Mouse (Mus musculus) ES-CJ7 (cell line): ENCODE measurements around the gene Slc22a3.

Experiments used
- DNase-seq: peaks from one replicate; pipeline ENCODE4 v3.0.0; 2011; ENCODE audit warnings: low read depth, low spot score

Slc22a3 gene

DNA sequence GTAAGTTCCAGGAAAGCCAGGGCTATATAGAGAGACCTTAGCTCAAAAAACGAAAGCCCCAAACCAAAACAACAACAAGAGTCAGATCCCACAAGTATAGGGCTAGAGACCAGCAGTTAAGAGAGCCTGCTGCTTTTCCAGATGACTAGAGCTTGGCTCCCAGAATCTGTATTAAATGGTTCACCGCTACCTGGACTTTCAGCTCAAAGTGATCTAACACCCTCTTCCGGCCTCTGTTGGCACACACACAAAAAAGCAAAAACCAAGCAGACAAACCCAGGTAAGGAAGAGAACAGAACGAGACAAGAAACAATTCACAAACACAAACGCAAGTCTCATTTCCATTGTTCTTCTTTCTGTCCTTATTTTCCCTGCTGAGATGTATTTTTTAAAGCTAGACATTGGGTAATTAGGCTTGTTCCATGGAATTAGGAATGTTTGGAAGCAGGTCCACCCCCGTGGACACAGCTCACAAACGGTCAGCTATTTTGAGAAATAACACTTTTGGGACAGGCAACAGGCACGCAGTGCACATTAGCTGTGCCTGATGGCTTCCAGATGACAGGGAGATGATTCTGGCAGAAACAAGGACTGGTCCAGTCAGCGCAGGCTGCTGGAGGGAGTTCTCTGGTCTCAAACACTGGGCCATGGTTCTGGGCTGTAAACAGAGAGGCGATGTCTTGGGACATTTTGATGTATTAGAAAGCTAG is 95.2 kb downstream of the Slc22a3 start:
- no peak for DNase-seq

DNA sequence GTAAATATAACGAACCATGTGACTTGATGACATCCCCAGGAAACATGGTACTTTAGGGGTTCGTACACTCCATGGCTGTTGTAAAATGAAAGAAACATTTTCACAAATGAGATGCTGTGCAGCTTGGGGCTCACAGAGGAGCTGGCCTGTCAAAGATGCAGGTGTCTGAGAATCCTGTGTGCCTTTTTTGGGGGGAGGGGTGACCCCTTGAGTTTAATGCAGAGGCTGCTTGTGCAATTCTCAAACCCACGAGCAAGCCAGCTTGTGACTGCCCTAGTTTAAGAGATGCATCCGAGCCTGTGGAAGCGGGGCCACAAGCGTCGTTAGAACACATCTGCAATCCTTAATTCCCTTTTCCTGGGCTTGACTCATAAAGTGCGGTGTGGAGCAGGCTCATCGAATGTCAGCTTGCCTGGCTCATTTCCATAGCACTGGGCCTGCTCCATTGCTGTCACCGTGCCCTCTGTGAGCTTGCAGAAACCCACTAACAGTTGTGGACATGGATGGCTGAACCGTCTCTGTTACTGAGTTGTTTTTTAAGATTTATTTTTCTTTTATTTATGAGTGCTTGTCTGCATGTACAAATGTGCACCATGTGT is 98.1 kb downstream of the Slc22a3 start:
- DNase-seq: no peak

DNA sequence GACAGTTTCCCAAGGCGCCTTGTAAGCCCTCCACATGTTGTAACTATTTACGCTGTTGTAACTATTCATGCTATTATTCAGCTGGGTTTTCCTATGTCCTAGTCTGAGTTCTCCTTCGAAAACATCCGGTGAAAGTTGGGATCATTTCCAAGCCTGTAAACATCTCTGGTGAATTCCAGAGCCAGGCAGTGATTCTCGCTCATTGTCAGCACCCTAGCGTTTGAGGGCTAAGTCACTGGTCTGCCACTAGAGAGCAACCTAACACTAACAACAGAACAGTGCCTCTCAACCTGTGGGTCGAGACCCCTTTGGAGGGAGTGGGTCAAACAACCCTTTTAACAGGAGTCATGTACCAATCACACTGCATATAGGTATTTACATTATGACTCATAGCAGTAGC is 104.1 kb downstream of the Slc22a3 start:
- peak; percentile 11 for DNase-seq

DNA sequence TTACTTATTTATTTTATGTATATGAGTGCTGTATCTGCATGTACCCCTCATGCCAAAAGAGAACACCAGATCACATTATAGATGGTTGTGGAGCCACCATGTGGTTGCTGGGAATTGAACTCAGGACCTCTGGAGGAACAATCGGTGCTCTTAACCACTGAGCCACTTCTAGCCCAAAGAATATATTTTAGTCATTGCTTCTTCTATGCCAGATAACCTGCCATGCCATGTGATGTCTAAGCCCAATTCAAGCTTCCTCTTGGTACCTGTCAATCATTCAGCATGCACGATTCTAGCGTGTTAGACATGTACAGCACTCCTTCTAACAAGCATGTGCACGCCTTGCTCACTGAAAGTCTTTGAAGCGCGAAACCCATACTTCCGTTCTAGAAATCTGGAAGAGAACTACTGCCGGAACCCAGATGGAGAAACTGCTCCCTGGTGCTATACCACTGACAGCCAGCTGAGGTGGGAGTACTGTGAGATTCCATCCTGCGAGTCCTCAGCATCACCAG is 111.3 kb downstream of the Slc22a3 start:
- DNase-seq: no peak

DNA sequence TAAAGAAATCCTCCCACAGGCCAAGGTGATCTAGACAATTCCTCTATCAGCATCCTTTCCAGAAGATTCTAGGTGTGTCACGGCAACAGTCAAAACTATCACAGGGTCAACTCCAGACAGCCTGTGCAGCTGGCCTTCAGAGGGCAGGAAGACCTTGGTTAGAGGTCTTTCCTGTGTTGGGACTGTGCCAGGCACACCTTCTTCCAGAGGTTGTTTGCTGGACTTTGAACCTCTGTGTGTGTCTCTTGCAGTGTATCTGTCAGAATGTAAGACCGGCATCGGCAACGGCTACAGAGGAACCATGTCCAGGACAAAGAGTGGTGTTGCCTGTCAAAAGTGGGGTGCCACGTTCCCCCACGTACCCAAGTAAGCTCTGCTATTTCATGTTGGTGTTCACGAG is 119.3 kb downstream of the Slc22a3 start:
- no peak for DNase-seq

DNA sequence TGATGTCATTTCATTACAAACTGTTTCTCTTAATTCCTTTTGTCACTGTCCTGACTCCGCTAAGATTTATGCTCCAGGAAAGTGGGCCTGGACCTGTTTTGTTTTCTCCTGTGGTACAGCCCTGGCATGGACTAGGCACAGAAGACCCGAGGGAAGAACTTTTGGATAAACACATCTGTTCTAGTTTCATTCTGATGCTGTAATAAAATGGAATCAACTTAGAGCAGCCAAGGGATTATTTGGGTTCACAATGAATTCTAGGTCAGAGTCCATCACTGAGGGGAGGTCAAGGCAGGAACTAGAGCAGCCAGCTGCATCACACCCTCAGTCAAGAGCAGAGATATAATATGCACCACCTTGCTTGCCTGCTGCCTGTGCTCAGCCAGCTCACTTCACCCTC is 119.7 kb downstream of the Slc22a3 start:
- no peak for DNase-seq

DNA sequence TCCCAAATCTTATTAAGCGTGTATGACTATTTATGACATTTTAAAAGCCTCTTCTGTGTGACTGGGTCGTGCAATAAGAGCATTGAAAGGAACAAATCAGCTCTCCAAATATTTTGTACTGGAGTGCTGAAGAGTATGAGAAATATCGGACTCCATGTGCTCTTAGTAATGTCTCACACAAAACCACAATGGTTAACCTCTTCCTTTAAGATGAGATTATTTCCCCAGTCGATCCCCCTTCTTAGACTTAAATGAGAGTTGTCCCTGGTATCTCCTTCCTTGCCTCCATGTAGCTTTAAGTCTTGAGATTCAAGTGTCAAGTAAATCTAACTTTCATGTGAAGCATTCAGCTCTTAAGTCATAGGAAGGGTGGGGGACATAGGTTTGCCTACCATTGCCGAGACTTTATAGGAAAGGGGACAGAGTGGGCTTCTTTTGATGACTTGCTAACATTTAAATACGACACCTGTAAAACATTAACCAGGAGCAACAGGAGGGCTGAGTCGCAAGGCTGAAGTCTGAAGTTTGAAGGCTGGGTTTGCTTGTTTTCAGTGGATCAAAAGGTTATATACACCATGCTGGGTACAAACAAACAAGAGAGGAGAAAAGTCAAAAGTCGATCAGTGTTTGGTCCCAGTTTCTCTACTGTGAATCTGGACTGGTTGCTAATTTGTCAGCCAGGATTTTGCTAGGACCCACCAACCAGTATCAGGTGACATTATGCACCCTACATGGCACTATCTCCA is 122.3 kb downstream of the Slc22a3 start:
- DNase-seq: no peak

DNA sequence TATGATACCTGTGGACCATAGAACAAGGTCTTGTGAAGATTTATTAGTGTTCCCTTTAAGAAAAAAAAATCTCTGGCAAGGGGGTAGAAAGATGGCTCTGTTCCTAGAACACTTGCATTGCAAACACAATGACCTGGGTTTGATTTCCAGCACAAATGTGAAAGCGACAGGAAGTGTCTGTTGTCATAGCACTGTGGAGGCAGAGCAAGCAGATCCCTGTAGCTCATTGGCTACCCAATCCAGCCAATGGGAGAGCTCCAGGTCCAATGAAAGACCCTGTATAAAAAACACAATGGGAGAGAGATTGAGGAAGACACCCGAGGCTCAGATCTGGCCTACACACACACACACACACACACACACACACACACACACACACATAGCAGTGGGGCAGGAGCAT is 125.0 kb downstream of the Slc22a3 start:
- DNase-seq: no peak

DNA sequence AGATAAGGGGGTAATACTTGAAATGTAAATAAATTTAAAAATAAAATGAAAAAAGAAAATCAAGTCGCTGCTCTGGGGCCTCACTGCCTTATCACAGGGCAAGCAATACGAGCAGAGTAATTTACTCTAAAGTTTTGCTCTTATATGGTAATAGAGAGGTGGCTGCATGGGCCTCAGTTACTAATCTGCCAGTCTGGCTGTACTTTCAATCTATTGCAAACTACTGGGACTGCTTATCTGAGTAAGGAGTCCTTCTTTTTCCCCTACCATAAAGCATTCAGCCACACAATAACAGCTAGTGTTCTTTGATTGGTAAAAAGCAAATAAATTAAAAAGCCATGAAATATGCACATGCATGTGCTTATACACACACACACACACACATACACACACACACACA is 125.9 kb downstream of the Slc22a3 start:
- DNase-seq: no peak

DNA sequence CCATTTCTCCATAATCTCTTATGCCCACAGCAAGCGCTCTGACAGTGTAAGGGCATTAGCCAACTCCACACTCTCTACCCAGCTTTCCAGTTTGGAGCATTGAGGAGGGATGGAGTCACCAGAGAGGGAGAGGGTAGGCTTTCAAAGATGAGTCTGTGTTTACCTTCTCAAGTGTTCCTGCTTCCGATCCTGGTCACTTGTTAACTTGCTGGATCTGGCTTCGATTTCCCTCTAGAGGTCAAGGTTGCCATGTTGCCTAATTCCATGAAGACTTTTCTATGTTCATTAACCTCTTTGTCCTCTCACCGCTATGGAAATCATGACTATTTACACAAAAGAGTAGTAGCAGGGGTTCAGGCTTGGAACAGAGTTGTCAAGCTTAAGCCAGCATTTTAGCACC is 127.2 kb downstream of the Slc22a3 start:
- DNase-seq: no peak

DNA sequence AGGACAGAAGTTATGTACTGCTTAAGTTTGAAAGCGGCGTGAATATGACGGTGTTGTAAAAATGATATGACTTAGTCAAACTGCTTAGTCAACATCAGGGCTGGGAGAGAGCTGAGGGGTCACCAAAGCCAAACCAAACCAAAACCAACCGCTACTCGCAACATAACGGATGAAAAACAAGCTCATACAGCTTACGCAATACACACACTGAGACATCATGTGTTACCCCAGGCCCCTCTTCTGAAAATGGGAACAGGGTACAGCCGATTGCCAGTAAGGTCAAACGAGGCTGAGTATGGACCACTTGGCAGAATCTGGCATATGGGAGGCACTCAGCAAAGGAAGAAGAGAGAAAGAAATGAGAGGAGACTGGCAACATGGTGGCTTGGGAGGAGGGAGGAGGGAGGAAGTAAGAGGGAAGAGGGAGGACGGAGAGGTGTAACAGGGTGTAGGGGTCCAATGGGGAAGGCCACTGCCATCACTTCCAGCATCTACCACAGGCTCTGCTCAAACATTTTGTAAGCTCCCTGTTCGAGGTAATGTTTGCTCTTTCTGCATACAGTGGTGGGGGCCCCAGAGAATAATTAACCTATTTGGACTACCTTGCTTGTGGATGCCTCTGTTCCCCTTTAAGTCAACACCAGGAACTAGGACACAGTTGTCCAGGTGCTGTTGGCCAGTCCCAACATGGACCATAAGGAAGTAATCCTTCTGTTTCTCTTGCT is 129.4 kb downstream of the Slc22a3 start, which contains the start of gene Plg:
Plg (plus strand) TSS at position 628 of the 725 bp plus-strand sequence.
- DNase-seq: no peak

DNA sequence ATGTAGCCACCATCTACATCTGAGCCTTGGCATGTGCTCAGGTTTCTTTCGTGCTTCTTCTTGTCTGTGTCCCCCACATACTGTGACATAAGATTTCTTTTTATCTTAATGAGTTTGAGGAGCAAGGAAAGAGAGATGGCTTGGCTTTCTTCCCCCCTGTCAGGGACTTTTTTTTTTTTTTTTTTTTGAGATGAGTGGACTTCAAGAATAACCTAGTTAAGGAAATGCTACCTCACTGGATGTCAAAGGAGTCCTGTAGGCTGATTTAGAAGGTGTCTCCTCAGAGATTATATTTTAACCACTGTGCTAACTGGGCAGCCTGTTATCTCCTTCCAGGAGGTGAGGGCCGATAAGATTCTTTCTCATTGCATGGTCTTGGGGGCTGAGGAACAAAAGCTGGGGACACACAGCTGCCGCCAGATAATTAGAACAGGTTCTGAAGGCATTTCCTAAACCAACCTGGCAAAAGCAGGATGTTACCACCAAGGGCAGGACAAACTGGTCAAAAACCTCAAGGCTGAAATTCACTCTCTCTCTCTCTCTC is 133.8 kb downstream of the Slc22a3 start:
- DNase-seq: no peak

DNA sequence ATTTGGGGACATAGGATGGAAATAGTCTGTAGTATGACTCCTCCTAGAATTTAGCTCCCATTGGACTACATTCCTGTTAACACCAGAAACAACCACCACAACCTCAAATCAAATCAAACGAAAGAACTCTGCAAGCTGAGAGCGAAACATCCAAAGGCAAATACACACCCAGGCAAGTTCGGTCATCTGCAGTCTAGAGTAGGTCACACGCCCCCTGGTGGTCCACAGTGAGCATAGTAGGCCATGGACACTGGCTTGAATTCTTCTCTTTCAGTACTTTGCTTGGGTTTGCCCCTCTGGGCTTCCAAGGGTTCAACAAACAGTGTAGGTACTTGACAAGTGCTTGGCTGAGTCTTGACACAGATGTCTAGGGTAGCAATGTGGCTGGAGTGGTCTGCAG is 135.5 kb downstream of the Slc22a3 start:
- DNase-seq: peak; percentile 83

DNA sequence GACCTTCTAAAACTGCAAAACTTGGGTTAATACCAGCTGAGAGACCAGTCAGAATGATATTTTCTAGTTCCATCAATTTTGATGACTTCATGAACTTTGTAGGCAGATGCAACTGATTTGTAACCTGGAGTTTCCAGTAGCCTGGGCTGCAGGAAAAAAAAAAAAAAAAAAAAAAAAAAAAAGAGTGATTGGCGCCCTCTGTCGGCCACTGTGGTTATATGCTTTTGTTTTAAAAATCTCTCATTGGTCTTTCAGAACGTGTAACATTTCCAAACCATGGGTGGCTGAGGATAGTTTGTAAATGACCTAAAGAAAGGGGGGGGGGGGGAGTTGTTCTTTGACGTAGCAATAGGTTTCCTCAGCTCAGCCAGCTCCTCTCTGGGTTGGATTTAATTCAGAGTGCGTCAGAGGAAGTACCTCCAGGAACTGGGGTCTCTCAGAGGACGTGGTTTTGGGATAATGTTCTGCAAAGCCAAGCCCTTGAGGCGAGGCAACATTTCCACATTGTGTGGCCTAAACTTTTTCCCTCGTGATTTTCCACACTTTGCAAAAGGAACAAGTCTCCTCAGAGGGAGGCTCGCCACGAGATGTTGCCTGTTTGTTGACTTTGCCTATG is 136.1 kb downstream of the Slc22a3 start:
- peak; percentile 21 for DNase-seq

DNA sequence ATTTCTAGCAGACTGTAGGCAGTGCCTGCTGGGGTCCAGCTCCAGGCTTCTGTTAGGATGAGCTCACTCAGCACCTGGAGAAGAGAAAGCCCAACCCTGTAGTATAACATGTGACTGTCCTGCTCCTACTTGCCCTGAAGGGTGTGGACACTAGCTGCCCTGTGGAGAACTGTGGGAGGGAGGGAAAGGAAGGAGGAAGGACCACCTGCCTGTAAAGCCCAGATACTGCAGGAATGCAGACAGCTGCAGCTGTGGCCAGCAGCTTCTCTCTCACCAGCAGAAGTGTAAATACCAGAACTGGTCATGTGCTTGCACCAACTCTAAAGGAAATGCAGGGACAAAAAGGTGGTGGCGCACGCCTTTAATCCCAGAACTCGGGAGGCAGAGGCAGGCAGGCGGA is 137.2 kb downstream of the Slc22a3 start:
- DNase-seq: no peak

DNA sequence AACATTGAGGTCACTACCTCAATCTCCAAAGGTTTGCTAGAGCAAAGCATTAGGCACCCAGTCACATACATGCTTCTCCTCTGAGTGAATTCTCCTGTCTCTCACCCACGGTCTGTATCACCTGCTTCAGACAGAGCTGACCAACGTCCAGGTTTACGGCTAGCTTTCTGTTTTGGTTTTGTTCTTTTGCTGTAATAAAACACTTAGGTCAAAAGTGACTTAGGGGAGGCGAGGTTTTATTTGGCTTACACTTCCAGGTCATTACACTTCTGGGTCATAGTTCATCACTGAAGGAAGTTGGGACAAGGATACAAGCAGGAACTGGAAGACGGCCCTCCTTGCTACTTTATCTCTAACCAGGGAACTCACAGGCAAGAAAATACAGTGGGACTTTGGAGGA is 138.1 kb downstream of the Slc22a3 start:
- no peak for DNase-seq
